Mouse (Mus musculus) stomach, embryonic 16.5 days (tissue): ENCODE measurements at regions not wholly inside any gene's neighbourhood (a gene's known extent, or its start where the extent isn't known, plus 50 kb on each side); places are given as distances from the start of the nearest gene placed in this dataset.

Source experiments
- ATAC-seq: fragments of 200-750 bp; cut with Nextera tagmentation; 2 replicates; pipeline ENCODE4 v1.8.0; 2017; ENCODE audit warnings: moderate number of reproducible peaks, moderate TSS enrichment; ENCODE audit not compliant: insufficient read depth, low FRiP score
- H3K27ac ChIP-seq: fragments of 300-500 bp; sonication (generic); 2 replicates; pipeline ENCODE4 v1.5.1; 2014; ENCODE audit warnings: low read length
- H3K27me3 ChIP-seq: fragments of 300-500 bp; sonication (generic); 2 replicates; pipeline ENCODE4 v1.6.1; 2014; ENCODE audit warnings: low read length, control low read depth, mixed read lengths; ENCODE audit not compliant: control insufficient read depth, insufficient read depth
- H3K36me3 ChIP-seq: fragments of 300-500 bp; sonication (generic); 2 replicates; pipeline ENCODE4 v1.6.1; 2014; ENCODE audit warnings: low read length; ENCODE audit not compliant: control insufficient read depth, insufficient read depth
- H3K4me1 ChIP-seq: fragments of 300-500 bp; sonication (generic); 2 replicates; pipeline ENCODE4 v1.6.1; 2014; ENCODE audit warnings: low read length, control low read depth, mixed read lengths; ENCODE audit not compliant: control insufficient read depth, insufficient read depth
- H3K4me2 ChIP-seq: fragments of 300-500 bp; sonication (generic); 2 replicates; pipeline ENCODE4 v1.6.1; 2014; ENCODE audit warnings: low read depth, low read length, mixed read lengths
- H3K4me3 ChIP-seq: fragments of 300-500 bp; sonication (generic); replicated peaks from 2 replicates; pipeline ENCODE4 v1.5.1; 2014; ENCODE audit warnings: mild to moderate bottlenecking, low read length
- H3K9ac ChIP-seq: fragments of 300-500 bp; sonication (generic); 2 replicates; pipeline ENCODE4 v1.6.1; 2014; ENCODE audit warnings: low read length
- H3K9me3 ChIP-seq: fragments of 300-500 bp; sonication (generic); replicated peaks from 2 replicates; pipeline ENCODE4 v1.6.1; 2016; ENCODE audit warnings: low read length, control low read depth; ENCODE audit not compliant: control insufficient read depth
- WGBS: fragments of 180-500 bp; shearing (Covaris S2); extraction: QIAGEN DNeasy Blood & Tissue Kit; methylation state at CpG from one replicate; pipeline ENCODE4 v1.1.7; 2014; 5-methylcytosine and 5-hydroxymethylcytosine counted together

DNA sequence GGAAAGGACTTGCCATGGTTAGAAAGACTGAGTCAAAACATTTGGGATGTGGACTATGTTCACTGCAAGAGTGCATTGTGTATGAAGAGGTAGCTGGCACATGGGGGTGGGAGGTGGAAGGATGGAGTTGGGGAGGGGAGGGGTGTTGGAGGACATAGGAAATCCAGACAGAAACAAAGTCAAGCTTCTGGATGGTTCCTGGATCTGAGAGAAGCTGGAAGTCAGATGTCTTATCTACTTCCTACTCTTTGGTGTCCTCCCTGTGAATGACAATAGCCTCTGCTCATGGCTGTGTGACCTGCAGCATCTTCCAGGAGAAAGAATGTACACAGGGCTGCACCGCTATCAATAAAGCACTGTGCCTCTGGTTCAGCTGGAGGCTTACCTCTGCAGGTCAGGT, 491.3 kb downstream of the Rnf144a start:
- Histone ChIP-seq H3K36me3 (no peaks in the 10 kb centered on the region), H3K4me3 (no peak overlapping the region), H3K9ac (no peak overlapping the region), H3K27me3 (no peaks in the 10 kb centered on the region), H3K4me2 (no peak overlapping the region), H3K9me3 (no peaks in the 10 kb centered on the region), H3K4me1 (no peaks in the 10 kb centered on the region), H3K27ac (no peak overlapping the region)
- WGBS, result 91% methylated on average over 1 of the region's 1 CpGs
- no peak for ATAC-seq

DNA sequence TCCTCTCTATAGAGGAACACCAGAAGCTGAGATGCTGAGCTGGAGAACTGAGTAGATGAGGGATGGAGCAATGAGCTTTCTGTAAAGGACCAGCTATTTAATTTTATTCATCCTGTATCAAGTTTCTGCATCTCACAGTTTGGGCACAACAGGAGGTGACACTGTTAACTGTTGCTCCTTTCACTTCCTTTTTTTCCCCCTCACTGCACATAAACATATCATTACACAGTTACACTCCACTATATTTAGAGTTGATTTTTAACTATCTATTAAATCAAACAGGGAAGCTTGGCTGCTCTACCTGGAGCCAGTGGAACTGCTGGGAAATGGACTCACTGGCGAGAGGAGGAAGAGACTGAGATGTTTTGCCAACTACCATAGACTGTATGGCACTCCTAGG, 509.4 kb downstream of the Rnf144a start:
- no peak for ATAC-seq
- WGBS, result 68% methylated on average over 1 of the region's 1 CpGs
- no peaks in the 10 kb centered on the region for H3K4me1 ChIP-seq

DNA sequence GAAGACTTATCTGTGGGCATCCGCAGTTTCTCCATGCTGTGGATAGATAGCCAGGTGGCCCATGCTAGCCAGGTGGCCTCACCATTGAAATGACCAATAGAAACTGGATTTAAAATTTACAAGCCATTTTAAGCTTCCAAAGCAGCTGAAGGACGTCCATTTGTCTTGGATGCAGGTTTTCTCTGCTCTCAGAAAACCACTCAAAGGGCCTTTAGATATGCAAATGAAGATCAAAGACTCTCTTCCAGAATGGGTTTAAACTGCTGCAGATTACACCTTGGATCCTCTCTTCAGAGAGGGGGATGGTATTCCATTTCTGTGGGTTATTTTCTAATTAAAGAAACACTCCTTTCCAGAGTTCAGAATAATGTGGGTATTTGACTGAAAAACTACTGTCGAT, 518.5 kb downstream of the Rnf144a start:
- no peak for ATAC-seq

More for the DNA sequence above, 509.4 kb downstream of the Rnf144a start:
- Histone ChIP-seq H3K36me3 (no peaks in the 10 kb centered on the region), H3K4me3 (no peak overlapping the region), H3K27me3 (no peaks in the 10 kb centered on the region), H3K27ac (no peak overlapping the region), H3K9me3 (no peaks in the 10 kb centered on the region), H3K4me2 (no peak overlapping the region), H3K9ac (no peak overlapping the region)

DNA sequence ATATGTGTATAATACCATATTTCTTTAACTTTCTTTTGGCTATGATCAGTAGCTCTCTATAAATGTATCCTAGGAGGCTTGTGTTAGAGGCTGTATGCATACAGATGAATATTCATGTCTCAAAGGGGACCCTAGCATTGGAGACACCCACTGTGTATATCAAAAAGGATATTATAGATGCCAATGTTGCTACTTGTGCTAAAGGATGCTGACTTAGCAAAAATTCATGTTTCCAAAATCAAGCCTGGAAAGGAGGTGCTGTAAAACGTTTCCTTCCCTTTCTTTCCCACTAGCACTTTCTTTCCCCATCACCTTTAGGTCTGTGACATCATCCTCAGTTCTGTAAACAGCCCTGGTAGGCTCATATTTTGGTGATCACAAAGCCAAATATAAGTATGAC, 519.4 kb downstream of the Rnf144a start:
- no peak for ATAC-seq
- Histone ChIP-seq H3K9me3 (no peaks in the 10 kb centered on the region), H3K4me3 (no peak overlapping the region), H3K27me3 (no peaks in the 10 kb centered on the region), H3K36me3 (no peaks in the 10 kb centered on the region), H3K9ac (no peak overlapping the region), H3K4me2 (no peak overlapping the region), H3K4me1 (no peaks in the 10 kb centered on the region), H3K27ac (no peak overlapping the region)
- 41% methylated on average over 1 of the region's 1 CpGs for WGBS

More for the DNA sequence above, 518.5 kb downstream of the Rnf144a start:
- Histone ChIP-seq H3K27ac (no peak overlapping the region), H3K36me3 (no peaks in the 10 kb centered on the region), H3K27me3 (no peaks in the 10 kb centered on the region), H3K4me3 (no peak overlapping the region), H3K4me1 (no peaks in the 10 kb centered on the region), H3K4me2 (no peak overlapping the region), H3K9ac (no peak overlapping the region), H3K9me3 (no peaks in the 10 kb centered on the region)
- 57% methylated on average over 3 of the region's 3 CpGs for WGBS

DNA sequence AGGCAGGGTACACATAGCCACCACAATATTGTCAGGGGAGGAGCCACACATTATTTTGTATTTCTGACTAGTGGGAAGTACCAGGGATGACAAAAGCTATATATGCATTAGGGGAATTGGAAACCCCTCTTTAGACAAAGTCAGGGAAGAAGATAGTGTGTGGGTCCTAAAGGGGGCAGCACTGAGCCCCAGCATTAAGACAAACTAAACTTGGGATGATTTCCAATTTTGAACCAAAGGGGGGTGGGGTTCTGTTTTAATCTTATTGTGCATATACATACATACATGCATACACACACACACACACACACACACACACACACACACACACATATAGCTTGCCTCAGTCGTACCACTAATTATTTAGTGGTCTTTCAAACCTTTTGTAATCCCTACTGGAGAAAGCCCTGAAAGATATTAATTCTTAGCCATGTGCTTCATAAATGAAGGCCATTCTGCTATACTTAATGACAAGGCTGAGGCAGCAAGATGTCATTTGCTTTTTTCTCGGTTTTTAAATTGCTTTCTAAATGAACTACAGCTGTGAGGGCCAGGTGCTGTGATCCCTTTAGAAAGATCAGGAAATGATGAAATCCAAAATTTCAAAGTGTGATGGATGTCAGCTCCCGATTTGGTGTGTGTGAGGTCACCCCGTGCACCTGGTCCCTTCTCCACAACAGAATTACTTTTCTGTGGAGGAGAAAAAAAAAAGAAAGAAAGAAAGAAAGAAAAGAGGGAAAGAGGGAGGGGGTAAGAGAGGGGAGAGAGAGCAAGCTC, 523.5 kb downstream of the Rnf144a start:
- no peak overlapping the region for H3K4me3 ChIP-seq

DNA sequence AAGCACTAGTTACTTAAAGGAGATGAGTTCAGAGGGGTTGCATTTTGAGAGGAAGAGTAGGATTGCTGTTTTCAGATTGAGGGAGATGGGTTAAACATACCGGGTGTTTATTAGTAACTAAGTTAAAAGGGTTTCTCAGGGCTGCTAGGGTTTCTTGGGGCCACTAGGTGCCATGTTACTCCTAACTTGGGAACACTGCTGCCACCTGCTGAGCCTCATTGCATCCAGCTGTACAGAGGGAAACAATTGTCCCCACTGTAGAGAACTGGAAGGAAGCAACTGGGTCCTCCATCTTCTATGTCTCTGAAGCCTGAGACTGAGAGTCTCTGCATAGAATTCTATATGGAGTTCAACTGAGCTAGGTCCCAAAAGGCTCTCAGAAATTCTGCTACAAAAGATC, 524.3 kb downstream of the Rnf144a start:
- H3K36me3 ChIP-seq, result no peaks in the 10 kb centered on the region
- no peaks in the 10 kb centered on the region for H3K9me3 ChIP-seq
- H3K4me3 ChIP-seq, result no peak overlapping the region
- H3K4me2 ChIP-seq, result no peak overlapping the region
- H3K27me3 ChIP-seq, result no peaks in the 10 kb centered on the region
- no peaks in the 10 kb centered on the region for H3K4me1 ChIP-seq
- no peak overlapping the region for H3K27ac ChIP-seq
- ATAC-seq, result no peak
- H3K9ac ChIP-seq, result no peak overlapping the region
- WGBS, result 69% methylated on average over 1 of the region's 1 CpGs

More for the DNA sequence above, 523.5 kb downstream of the Rnf144a start:
- no peak overlapping the region for H3K4me2 ChIP-seq
- H3K36me3 ChIP-seq, result no peaks in the 10 kb centered on the region
- H3K9me3 ChIP-seq, result no peaks in the 10 kb centered on the region
- no peaks in the 10 kb centered on the region for H3K27me3 ChIP-seq
- H3K27ac ChIP-seq, result no peak overlapping the region
- no peak for ATAC-seq
- 46% methylated on average over 4 of the region's 4 CpGs for WGBS
- no peaks in the 10 kb centered on the region for H3K4me1 ChIP-seq
- no peak overlapping the region for H3K9ac ChIP-seq

DNA sequence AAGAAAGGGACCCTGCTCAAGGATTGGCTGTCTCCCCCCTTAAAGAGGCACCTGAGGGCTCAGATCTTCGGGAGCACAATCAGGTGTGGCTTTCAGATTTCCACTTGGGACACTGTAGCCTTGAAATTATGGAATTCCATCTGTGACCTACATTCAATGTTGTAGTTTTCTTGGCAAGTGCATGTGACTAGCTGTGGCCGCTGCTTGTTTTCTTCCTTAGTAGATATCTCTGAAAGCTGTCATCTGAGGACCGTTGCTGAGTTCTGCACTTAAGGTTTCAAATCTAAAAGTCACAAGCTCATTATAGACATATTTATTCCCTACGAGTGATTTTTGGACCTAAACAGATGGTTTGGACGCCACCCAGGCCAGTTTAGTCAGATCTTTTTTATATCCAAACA, 531.3 kb downstream of the Rnf144a start:
- Histone ChIP-seq H3K4me3 (no peak overlapping the region), H3K4me1 (0 out of 2 replicates have a peak, but pooled peaks cover 3% of the 10 kb centered on the region), H3K36me3 (no peaks in the 10 kb centered on the region), H3K4me2 (no peak overlapping the region), H3K9me3 (no peaks in the 10 kb centered on the region), H3K27me3 (no peaks in the 10 kb centered on the region), H3K9ac (no peak overlapping the region), H3K27ac (no peak overlapping the region)
- ATAC-seq, result no peak
- WGBS, result 67% methylated on average over 5 of the region's 5 CpGs

DNA sequence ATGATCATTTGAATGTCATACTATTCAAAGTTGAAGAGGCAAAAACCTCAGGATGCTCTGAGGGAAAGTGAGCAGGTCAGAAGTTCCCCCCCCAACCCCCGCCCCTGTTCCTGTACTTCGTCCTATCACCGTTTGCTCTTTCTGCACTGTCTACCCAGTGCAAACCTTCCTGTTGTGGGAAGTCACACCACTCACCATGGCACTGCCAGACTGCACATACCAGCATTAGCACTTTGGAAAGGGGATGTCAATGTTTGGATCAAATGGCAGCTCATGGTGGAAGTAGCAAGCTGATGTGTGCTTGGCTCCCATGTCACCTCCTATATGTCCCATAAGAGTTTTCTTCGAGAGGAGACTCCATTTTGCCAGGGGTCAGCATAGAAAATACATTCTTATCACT, 543.2 kb downstream of the Rnf144a start:
- 67% methylated on average over 4 of the region's 4 CpGs for WGBS
- H3K27me3 ChIP-seq, result no peaks in the 10 kb centered on the region
- no peak for ATAC-seq
- H3K36me3 ChIP-seq, result no peaks in the 10 kb centered on the region
- H3K4me2 ChIP-seq, result no peak overlapping the region
- no peaks in the 10 kb centered on the region for H3K9me3 ChIP-seq
- no peak overlapping the region for H3K4me3 ChIP-seq
- no peak overlapping the region for H3K9ac ChIP-seq
- H3K4me1 ChIP-seq, result no peaks in the 10 kb centered on the region
- H3K27ac ChIP-seq, result no peak overlapping the region

DNA sequence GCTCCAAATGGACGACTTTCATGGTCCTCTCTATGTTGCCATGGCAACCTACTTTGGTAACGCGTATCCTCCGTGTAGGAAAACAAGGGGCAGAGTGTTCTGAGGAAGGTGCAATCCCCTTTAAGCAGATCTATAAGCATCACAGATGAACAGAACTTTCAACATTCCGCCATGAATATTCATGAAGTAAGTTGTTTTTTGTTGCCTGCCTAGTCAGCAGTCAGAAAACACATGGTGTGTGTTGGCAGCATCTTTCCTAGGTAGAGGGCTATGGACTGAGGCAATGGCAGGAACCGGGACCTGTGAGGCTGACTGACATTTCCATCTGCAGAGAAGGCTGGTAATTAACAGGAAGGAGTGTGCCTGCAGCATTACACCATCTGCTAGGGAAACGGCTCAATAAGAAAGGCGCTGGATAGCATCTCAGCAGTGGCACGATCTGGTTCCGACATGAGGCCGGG, 544.0 kb downstream of the Rnf144a start:
- no peak for ATAC-seq
- Histone ChIP-seq H3K4me1 (no peaks in the 10 kb centered on the region), H3K4me3 (no peak overlapping the region), H3K27me3 (no peaks in the 10 kb centered on the region), H3K9ac (no peak overlapping the region), H3K36me3 (no peaks in the 10 kb centered on the region), H3K9me3 (no peaks in the 10 kb centered on the region), H3K4me2 (no peak overlapping the region), H3K27ac (no peak overlapping the region)
- WGBS, result 56% methylated on average over 11 of the region's 11 CpGs
